Mouse (Mus musculus) embryonic facial prominence, embryonic 14.5 days (tissue): Measurements from ENCODE around the gene Gtf2ird1. TPM values are rescaled to one million over a fixed set of nuclear protein-coding genes. Genes with fewer than 3 reads are reported as not detected.

Experiments used
- ATAC-seq: fragments of 200-750 bp; cut with Nextera tagmentation; 2 replicates; pipeline ENCODE4 v1.8.0; 2017; ENCODE audit warnings: low read depth, moderate number of reproducible peaks, moderate TSS enrichment
- DNase-seq: peaks from one replicate; pipeline ENCODE4 v3.0.0-alpha.2; 2015; ENCODE audit warnings: low spot score
- H3K27ac ChIP-seq: fragments of 300-500 bp; sonication (generic); replicated peaks from 2 replicates; pipeline ENCODE4 v1.5.1; 2014; ENCODE audit warnings: low read depth, mild to moderate bottlenecking, low read length, moderate library complexity
- H3K27me3 ChIP-seq: fragments of 300-500 bp; sonication (generic); replicated peaks from 2 replicates; pipeline ENCODE4 v1.6.1; 2014; ENCODE audit warnings: low read length; ENCODE audit not compliant: control insufficient read depth, insufficient read depth
- H3K36me3 ChIP-seq: fragments of 300-500 bp; sonication (generic); 2 replicates; pipeline ENCODE4 v1.6.1; 2014; ENCODE audit warnings: low read length, mixed read lengths; ENCODE audit not compliant: control insufficient read depth, insufficient read depth
- H3K4me1 ChIP-seq: fragments of 300-500 bp; sonication (generic); 2 replicates; pipeline ENCODE4 v1.6.1; 2014; ENCODE audit warnings: antibody characterized with exemption, low read length; ENCODE audit not compliant: control insufficient read depth, insufficient read depth
- H3K4me2 ChIP-seq: fragments of 300-500 bp; sonication (generic); 2 replicates; pipeline ENCODE4 v1.6.1; 2014; ENCODE audit warnings: low read depth, mild to moderate bottlenecking, low read length, moderate library complexity, mixed read lengths
- H3K4me3 ChIP-seq: fragments of 300-500 bp; sonication (generic); 2 replicates; pipeline ENCODE4 v1.5.1; 2014; ENCODE audit warnings: low read depth, mild to moderate bottlenecking, low read length
- H3K9ac ChIP-seq: fragments of 300-500 bp; sonication (generic); 2 replicates; pipeline ENCODE4 v1.6.1; 2014; ENCODE audit warnings: low read depth, mild to moderate bottlenecking, low read length, moderate library complexity, mixed read lengths
- H3K9me3 ChIP-seq: fragments of 300-500 bp; sonication (generic); 2 replicates; pipeline ENCODE4 v1.6.1; 2016; ENCODE audit warnings: low read length; ENCODE audit not compliant: control insufficient read depth
- WGBS: fragments of 180-500 bp; shearing (Covaris S2); extraction: QIAGEN DNeasy Blood & Tissue Kit; methylation state at CpG from one replicate; pipeline ENCODE4 v1.1.7; 2014; 5-methylcytosine and 5-hydroxymethylcytosine counted together
- polyA plus RNA-seq: library from polyadenylated mRNA; unstranded; fragments of >200 nt; fragmentation: Nextera tagmentation; extraction: Ambion mirVana; gene quantifications from 2 replicates; pipeline ENCODE4 v1.2.1, GENCODE M21; 2014

The Gtf2ird1 gene
- polyA plus RNA-seq, 1 experiment from 2014 or later = 80.3 TPM

- Histone ChIP-seq H3K27ac (no peak overlapping the region), H3K4me1 (peaks cover 5% of the 10 kb centered on the region), H3K4me3 (no peak overlapping the region), H3K27me3 (no peaks in the 10 kb centered on the region), H3K9ac (no peak overlapping the region), H3K9me3 (no peaks in the 10 kb centered on the region), H3K4me2 (no peak overlapping the region), H3K36me3 (no peaks in the 10 kb centered on the region)
- no peak for DNase-seq
- no peak for ATAC-seq
- 84% methylated on average over 7 of the region's 7 CpGs for WGBS
Measured at GRCm38 (mm10) chr5:134469559-134470150, 13.1 kb upstream of the Gtf2ird1 start.

GRCm38 (mm10) chr5:134468158-134468765, 11.7 kb upstream of the Gtf2ird1 start:
- no peak for ATAC-seq
- no peak for DNase-seq
- Histone ChIP-seq H3K4me1 (peaks cover 5% of the 10 kb centered on the region), H3K27me3 (no peaks in the 10 kb centered on the region), H3K9ac (no peak overlapping the region), H3K4me3 (no peak overlapping the region), H3K27ac (no peak overlapping the region; the same call in 1 of the 2 replicates), H3K4me2 (no peak overlapping the region), H3K36me3 (no peaks in the 10 kb centered on the region), H3K9me3 (no peaks in the 10 kb centered on the region)
- 72% methylated on average over 10 of the region's 10 CpGs for WGBS

GRCm38 (mm10) chr5:134467030-134467549, 10.6 kb upstream of the Gtf2ird1 start:
- Histone ChIP-seq H3K27ac (no peak overlapping the region), H3K36me3 (no peaks in the 10 kb centered on the region), H3K9me3 (no peaks in the 10 kb centered on the region), H3K4me3 (no peak overlapping the region), H3K4me2 (no peak overlapping the region), H3K4me1 (peaks cover 5% of the 10 kb centered on the region), H3K9ac (no peak overlapping the region), H3K27me3 (no peaks in the 10 kb centered on the region)
- ATAC-seq = no peak
- 44% methylated on average over 8 of the region's 8 CpGs for WGBS
- DNase-seq = no peak

- Histone ChIP-seq H3K27me3 (no peaks in the 10 kb centered on the region), H3K36me3 (no peaks in the 10 kb centered on the region), H3K9me3 (no peaks in the 10 kb centered on the region), H3K4me2 (peak overlapping the region; percentile 34), H3K4me3 (no peak overlapping the region), H3K4me1 (peaks cover 5% of the 10 kb centered on the region), H3K9ac (no peak overlapping the region), H3K27ac (no peak overlapping the region; the same call in 1 of the 2 replicates)
- ATAC-seq = peak; percentile 70
- 15% methylated on average over 21 of the region's 21 CpGs for WGBS
- peak; percentile 66 for DNase-seq
Measured at GRCm38 (mm10) chr5:134466296-134467029, 9.9 kb upstream of the Gtf2ird1 start.

- WGBS = 73% methylated on average over 1 of the region's 1 CpGs
Measured at GRCm38 (mm10) chr5:134465197-134465596, 8.7 kb upstream of the Gtf2ird1 start.

GRCm38 (mm10) chr5:134464225-134464624, 7.7 kb upstream of the Gtf2ird1 start:
- no peak for ATAC-seq
- DNase-seq = no peak
- 87% methylated on average over 5 of the region's 5 CpGs for WGBS

More at GRCm38 (mm10) chr5:134465197-134465596, 8.7 kb upstream of the Gtf2ird1 start:
- no peaks in the 10 kb centered on the region for H3K36me3 ChIP-seq
- H3K27me3 ChIP-seq = no peaks in the 10 kb centered on the region
- no peak overlapping the region for H3K4me2 ChIP-seq
- no peaks in the 10 kb centered on the region for H3K9me3 ChIP-seq
- peaks cover 5% of the 10 kb centered on the region for H3K4me1 ChIP-seq
- no peak overlapping the region for H3K27ac ChIP-seq
- DNase-seq = no peak
- no peak overlapping the region for H3K9ac ChIP-seq
- no peak for ATAC-seq
- H3K4me3 ChIP-seq = no peak overlapping the region

GRCm38 (mm10) chr5:134462731-134463130, 6.2 kb upstream of the Gtf2ird1 start:
- Histone ChIP-seq H3K4me1 (peaks cover 5% of the 10 kb centered on the region), H3K4me3 (no peak overlapping the region), H3K27ac (no peak overlapping the region), H3K27me3 (no peaks in the 10 kb centered on the region), H3K9ac (no peak overlapping the region), H3K4me2 (no peak overlapping the region), H3K9me3 (no peaks in the 10 kb centered on the region), H3K36me3 (no peaks in the 10 kb centered on the region)
- ATAC-seq = no peak
- WGBS = 76% methylated on average over 8 of the region's 8 CpGs
- no peak for DNase-seq

More at GRCm38 (mm10) chr5:134464225-134464624, 7.7 kb upstream of the Gtf2ird1 start:
- Histone ChIP-seq H3K4me3 (no peak overlapping the region), H3K36me3 (no peaks in the 10 kb centered on the region), H3K27ac (no peak overlapping the region), H3K27me3 (no peaks in the 10 kb centered on the region), H3K4me1 (peaks cover 5% of the 10 kb centered on the region), H3K4me2 (no peak overlapping the region), H3K9ac (no peak overlapping the region), H3K9me3 (no peaks in the 10 kb centered on the region)

GRCm38 (mm10) chr5:134462316-134462715, 5.8 kb upstream of the Gtf2ird1 start:
- Histone ChIP-seq H3K4me3 (no peak overlapping the region), H3K27me3 (no peaks in the 10 kb centered on the region), H3K36me3 (no peaks in the 10 kb centered on the region), H3K4me2 (no peak overlapping the region), H3K9ac (no peak overlapping the region), H3K4me1 (peaks cover 5% of the 10 kb centered on the region), H3K9me3 (no peaks in the 10 kb centered on the region), H3K27ac (no peak overlapping the region)
- ATAC-seq (no peak), DNase-seq (no peak)
- 91% methylated on average over 2 of the region's 2 CpGs for WGBS
